Mouse (Mus musculus) hindbrain, embryonic 11.5 days (tissue): ENCODE measurements around the gene Atxn7l1. TPM values are rescaled to one million over a fixed set of nuclear protein-coding genes. Genes with fewer than 3 reads are reported as not detected.

ENCODE experiments used
- ATAC-seq: fragments of 200-750 bp; cut with Nextera tagmentation; 2 replicates; pipeline ENCODE4 v1.8.0; 2017; ENCODE audit warnings: mild to moderate bottlenecking, moderate TSS enrichment, moderate library complexity; ENCODE audit not compliant: low FRiP score
- DNase-seq: peaks from one replicate; pipeline ENCODE4 v3.0.0-alpha.2; 2015; ENCODE audit warnings: low spot score
- H3K27ac ChIP-seq: fragments of 300-500 bp; sonication (generic); 2 replicates; pipeline ENCODE4 v1.5.1; 2014; ENCODE audit warnings: mild to moderate bottlenecking, low read depth, low read length
- H3K27me3 ChIP-seq: fragments of 300-500 bp; sonication (generic); 2 replicates; pipeline ENCODE4 v1.6.1; 2014; ENCODE audit warnings: mild to moderate bottlenecking, low read length, moderate library complexity, mixed read lengths; ENCODE audit not compliant: control insufficient read depth, insufficient read depth
- H3K36me3 ChIP-seq: fragments of 300-500 bp; sonication (generic); 2 replicates; pipeline ENCODE4 v1.6.1; 2014; ENCODE audit warnings: mild to moderate bottlenecking, low read length, moderate library complexity, mixed read lengths; ENCODE audit not compliant: control insufficient read depth, insufficient read depth
- H3K4me1 ChIP-seq: fragments of 300-500 bp; sonication (generic); replicated peaks from 2 replicates; pipeline ENCODE4 v1.6.1; 2014; ENCODE audit warnings: low read length, mixed read lengths; ENCODE audit not compliant: control insufficient read depth, insufficient read depth
- H3K4me2 ChIP-seq: fragments of 300-500 bp; sonication (generic); replicated peaks from 2 replicates; pipeline ENCODE4 v1.6.1; 2014; ENCODE audit warnings: mild to moderate bottlenecking, low read depth, low read length
- H3K4me3 ChIP-seq: fragments of 300-500 bp; sonication (generic); 2 replicates; pipeline ENCODE4 v1.5.1; 2014; ENCODE audit warnings: low read depth, low read length
- H3K9ac ChIP-seq: fragments of 300-500 bp; sonication (generic); 2 replicates; pipeline ENCODE4 v1.6.1; 2014; ENCODE audit warnings: low read depth, low read length
- H3K9me3 ChIP-seq: fragments of 300-500 bp; sonication (generic); 2 replicates; pipeline ENCODE4 v1.6.1; 2016; ENCODE audit warnings: low read length; ENCODE audit not compliant: control insufficient read depth
- WGBS: fragments of 180-500 bp; shearing (Covaris S2); extraction: QIAGEN DNeasy Blood & Tissue Kit; methylation state at CpG from one replicate; pipeline ENCODE4 v1.1.7; 2014; 5-methylcytosine and 5-hydroxymethylcytosine counted together
- polyA plus RNA-seq: library from polyadenylated mRNA; unstranded; fragments of >200 nt; fragmentation: Nextera tagmentation; extraction: Ambion mirVana; gene quantifications from 2 replicates; pipeline ENCODE4 v1.2.1, GENCODE M21; 2014

Atxn7l1 gene
- polyA plus RNA-seq, 1 experiment from 2014 or later, result 21.1 TPM

DNA sequence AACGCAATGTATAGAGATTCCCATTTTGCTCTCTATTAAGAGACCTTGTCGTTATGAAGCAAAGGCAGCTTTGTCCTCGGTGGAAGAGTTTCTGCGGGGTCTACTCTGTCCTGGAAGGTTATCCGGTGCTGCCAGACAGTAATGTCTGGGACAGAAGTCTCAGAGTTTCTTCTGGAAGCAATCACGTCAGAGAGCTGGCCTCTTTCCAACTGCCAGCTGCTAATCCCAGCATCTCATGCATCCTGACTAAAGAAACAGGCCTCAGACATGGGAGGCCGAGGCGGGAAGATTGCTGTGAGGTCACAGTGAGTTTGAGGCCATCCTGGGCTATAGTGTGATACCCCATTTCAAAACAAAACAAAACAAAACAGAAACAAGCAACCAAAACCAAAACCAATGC lies 3.0 kb upstream of the Atxn7l1 start:
- no peak overlapping the region for H3K9ac ChIP-seq
- DNase-seq, result no peak
- no peaks in the 10 kb centered on the region for H3K36me3 ChIP-seq
- peaks cover 2% of the 10 kb centered on the region; the same call in 1 of the 2 replicates for H3K27me3 ChIP-seq
- ATAC-seq, result no peak
- 0 out of 2 replicates have a peak, but pooled peaks cover 2% of the 10 kb centered on the region for H3K4me1 ChIP-seq
- no peak overlapping the region for H3K4me2 ChIP-seq
- WGBS, result 81% methylated on average over 8 of the region's 8 CpGs
- H3K9me3 ChIP-seq, result no peaks in the 10 kb centered on the region
- H3K27ac ChIP-seq, result no peak overlapping the region
- no peak overlapping the region for H3K4me3 ChIP-seq

DNA sequence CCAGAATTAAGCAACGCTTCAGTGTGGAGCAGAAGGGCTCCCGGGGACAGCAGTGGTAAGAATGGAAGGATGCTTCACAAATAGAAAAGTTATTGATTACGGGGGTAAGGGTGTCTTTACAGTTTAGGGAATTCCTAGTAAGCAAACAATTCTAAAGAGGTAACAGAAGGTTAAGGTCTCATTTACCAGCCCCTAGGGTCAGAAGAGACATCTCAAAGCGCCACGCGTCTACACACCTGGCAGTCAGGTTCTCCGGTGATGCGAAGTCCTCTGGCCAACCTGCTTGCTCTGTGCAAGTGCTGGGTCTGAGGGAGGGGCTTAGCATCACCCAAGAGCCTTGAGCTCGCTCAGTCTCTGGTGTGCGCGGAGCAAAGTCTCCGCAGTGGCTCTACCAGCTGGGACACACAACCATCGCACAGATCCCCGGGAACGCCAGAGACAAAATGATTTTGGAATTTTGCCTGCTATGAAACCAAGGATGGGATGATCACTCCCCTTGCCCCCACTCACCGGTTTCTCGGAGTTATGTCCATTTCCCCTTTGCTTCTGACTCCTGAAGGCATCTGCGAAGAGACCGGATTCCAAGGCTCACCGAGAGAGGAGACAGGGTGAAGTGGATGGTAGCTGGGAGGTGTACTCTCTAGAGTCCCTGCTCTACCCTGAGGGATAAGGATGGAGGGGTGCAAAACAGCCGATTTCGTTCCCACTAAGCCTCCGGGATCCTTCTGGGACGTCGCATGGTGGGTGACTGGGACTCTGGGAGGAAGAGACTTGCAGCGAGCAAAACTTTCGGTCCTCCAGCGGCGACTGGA lies 665 bp upstream of the Atxn7l1 start:
- Histone ChIP-seq H3K4me3 (peak overlapping the region; percentile 56), H3K36me3 (no peaks in the 10 kb centered on the region), H3K9ac (peak overlapping the region; percentile 69), H3K9me3 (no peaks in the 10 kb centered on the region), H3K27me3 (peaks cover 2% of the 10 kb centered on the region; the same call in 1 of the 2 replicates), H3K4me2 (peak overlapping the region; percentile 90), H3K4me1 (0 out of 2 replicates have a peak, but pooled peaks cover 2% of the 10 kb centered on the region), H3K27ac (no peak overlapping the region)
- DNase-seq (no peak), ATAC-seq (peak; percentile 82)
- WGBS, result 6% methylated on average over 29 of the region's 29 CpGs

DNA sequence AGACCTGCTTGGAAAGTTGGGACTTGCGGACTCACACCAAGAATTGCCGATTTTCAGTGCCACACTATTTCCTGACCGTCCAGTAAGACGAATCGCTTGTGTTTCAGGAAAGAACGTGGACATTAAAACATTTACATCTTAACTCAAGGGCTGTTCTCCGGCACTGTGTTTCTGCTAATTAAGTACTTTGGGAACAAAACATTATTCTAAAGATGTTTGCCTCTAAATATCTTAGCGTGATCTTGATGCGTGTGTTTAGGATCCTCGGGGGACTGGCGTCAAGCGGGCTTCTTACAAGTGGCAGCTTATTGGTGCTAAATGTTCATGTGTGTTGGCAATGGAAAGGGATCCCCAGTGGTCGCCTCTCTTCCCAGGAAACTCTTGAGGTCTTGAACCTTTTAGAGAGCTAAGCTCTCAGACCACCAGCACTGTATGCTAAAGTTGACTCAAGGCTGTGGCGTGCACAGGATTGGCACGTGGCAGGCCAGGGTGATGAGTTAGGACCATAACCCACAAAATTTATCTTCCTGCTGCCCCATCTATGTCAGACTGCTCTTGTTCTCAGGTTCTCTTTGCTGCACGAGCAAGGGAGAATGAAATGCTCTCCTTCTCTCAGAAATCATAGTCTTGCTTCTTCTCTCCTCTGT lies 2.2 kb downstream of the Atxn7l1 start:
- WGBS, result 95% methylated on average over 16 of the region's 16 CpGs
- Histone ChIP-seq H3K9ac (no peak overlapping the region), H3K27ac (no peak overlapping the region), H3K36me3 (no peaks in the 10 kb centered on the region), H3K9me3 (no peaks in the 10 kb centered on the region), H3K4me2 (no peak overlapping the region), H3K4me1 (0 out of 2 replicates have a peak, but pooled peaks cover 2% of the 10 kb centered on the region), H3K4me3 (no peak overlapping the region), H3K27me3 (peaks cover 2% of the 10 kb centered on the region; the same call in 1 of the 2 replicates)
- no peak for DNase-seq
- no peak for ATAC-seq

DNA sequence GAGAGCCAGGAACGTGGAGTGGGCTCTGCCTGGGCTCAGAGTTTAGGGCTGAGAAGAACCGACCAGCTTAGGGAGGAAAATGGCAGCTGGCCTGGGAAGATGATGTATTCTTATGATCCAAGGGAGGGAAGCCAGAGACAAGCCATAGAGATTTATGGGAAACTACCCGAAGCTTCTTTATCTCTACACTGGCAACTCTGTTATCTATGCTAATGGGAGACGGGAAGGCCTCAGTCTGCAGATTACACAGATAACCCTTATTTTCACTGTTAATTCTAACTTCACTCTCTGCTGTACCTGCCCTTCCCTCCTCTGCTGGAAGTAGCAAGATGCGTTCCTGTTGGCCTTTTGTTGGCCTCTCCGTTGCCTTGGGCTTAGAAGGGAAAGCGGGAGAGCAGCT lies 5.6 kb downstream of the Atxn7l1 start:
- 84% methylated on average over 7 of the region's 7 CpGs for WGBS

DNA sequence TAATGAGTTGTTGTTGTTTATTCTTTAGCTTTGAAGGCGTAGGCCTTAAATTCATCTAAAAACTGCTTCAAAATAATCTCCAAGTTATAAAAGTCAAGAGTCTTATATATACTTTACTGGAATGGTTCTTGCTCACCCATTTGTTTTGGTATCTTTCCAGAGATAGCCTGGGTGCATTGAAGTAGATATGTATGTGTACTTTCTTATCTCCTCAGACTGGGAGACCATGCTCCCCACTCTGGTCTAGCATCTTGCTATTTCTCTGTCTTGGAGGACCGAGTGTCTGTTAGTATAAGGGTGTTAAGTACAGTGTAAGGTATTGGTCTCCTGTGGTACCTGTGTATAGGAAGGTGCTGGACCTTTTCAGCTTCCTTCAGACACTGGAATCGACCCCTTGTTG lies 6.4 kb downstream of the Atxn7l1 start:
- H3K4me1 ChIP-seq, result no peaks in the 10 kb centered on the region
- no peak overlapping the region for H3K9ac ChIP-seq
- H3K4me3 ChIP-seq, result no peak overlapping the region
- no peaks in the 10 kb centered on the region for H3K9me3 ChIP-seq
- ATAC-seq (no peak), DNase-seq (no peak)
- WGBS, result 95% methylated on average over 3 of the region's 3 CpGs
- no peak overlapping the region for H3K4me2 ChIP-seq
- no peaks in the 10 kb centered on the region for H3K27me3 ChIP-seq
- H3K27ac ChIP-seq, result no peak overlapping the region
- H3K36me3 ChIP-seq, result no peaks in the 10 kb centered on the region

More for the DNA sequence above, 5.6 kb downstream of the Atxn7l1 start:
- Histone ChIP-seq H3K4me2 (no peak overlapping the region), H3K4me1 (0 out of 2 replicates have a peak, but pooled peaks cover 2% of the 10 kb centered on the region), H3K36me3 (no peaks in the 10 kb centered on the region), H3K27me3 (no peaks in the 10 kb centered on the region), H3K9ac (no peak overlapping the region), H3K4me3 (no peak overlapping the region), H3K9me3 (no peaks in the 10 kb centered on the region), H3K27ac (no peak overlapping the region)
- no peak for DNase-seq
- ATAC-seq, result no peak

DNA sequence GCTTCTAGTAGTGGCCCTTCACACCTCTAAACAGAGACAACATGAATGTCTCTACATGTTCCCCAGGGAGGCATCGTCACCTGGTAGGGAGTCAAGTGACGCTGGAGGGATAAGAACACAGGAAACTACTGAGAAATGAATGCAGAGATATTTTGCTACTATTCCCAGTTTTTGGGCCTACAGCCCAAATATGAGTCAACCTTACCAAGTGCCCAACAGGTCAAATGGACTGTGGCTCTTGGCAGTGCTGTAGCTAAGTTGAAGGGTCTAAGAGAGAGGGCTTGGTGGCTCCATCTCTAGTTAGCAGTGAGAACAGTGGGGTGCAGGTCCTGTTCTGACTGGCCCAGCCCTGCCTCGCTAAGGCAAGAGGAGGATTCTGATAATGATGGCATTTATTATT lies 7.2 kb downstream of the Atxn7l1 start:
- Histone ChIP-seq H3K4me1 (no peaks in the 10 kb centered on the region), H3K27ac (no peak overlapping the region), H3K4me3 (no peak overlapping the region), H3K9me3 (no peaks in the 10 kb centered on the region), H3K9ac (no peak overlapping the region), H3K27me3 (no peaks in the 10 kb centered on the region), H3K36me3 (no peaks in the 10 kb centered on the region), H3K4me2 (no peak overlapping the region)
- ATAC-seq (no peak), DNase-seq (no peak)
- 87% methylated on average over 3 of the region's 3 CpGs for WGBS

DNA sequence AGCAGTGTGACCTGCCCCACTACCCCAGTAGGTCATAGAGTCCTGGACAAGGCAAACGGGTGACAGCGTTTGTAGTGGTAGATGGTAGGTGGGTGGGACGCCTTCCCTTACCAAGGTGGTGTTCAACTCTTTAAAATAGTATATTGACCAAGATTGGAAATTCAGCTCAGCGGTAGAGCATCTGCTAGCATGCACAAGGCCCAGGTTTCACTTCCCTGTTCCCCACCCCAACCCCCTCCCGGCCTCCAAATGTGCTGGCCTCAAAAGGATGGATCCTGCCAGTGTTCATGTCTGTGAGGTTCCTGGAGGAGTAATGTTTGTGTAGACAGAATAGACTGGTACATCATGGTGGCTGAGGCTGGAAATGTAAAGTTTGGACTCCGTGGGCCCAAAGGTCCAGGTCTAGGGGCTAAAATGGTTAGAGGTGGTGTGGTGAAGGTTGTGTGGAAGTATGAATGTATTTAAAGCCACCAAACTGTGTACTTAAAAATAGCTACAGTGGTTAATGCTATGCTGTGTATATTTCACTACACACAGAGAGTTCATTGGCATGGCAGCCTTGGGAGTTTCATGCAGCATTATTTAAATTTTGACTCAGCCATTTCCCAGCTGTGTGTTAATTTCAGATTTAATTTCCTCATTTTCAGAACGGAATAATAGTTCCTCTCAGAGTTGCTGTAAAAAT lies 9.0 kb downstream of the Atxn7l1 start:
- Histone ChIP-seq H3K27me3 (no peaks in the 10 kb centered on the region), H3K9ac (no peak overlapping the region), H3K4me1 (no peaks in the 10 kb centered on the region), H3K36me3 (no peaks in the 10 kb centered on the region), H3K4me2 (no peak overlapping the region), H3K27ac (no peak overlapping the region), H3K4me3 (no peak overlapping the region), H3K9me3 (no peaks in the 10 kb centered on the region)
- ATAC-seq (no peak), DNase-seq (no peak)
- WGBS, result 96% methylated on average over 7 of the region's 7 CpGs

DNA sequence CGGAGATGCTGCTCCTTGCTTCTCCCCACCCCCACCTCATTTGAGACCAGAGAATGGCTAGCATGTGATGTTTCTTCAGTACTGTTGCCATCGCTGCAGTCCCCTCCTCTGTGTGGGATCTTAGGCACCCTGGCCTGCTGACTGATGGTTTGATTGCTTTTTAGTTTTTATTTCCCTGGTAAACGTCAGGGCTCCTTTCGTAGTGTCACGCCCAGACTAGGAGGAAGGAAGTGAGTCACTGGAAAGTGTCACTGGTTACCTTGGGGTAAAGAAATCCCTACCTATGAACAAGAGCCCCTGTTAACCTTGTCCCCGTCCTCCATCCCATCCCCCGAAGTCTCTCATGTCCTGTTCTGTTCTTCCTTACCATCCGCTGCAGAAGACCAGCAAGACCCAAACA lies 10.8 kb downstream of the Atxn7l1 start:
- H3K9me3 ChIP-seq, result no peaks in the 10 kb centered on the region
- H3K27me3 ChIP-seq, result no peaks in the 10 kb centered on the region
- no peak overlapping the region for H3K4me2 ChIP-seq
- no peaks in the 10 kb centered on the region for H3K4me1 ChIP-seq
- H3K9ac ChIP-seq, result no peak overlapping the region
- WGBS, result 87% methylated on average over 8 of the region's 8 CpGs
- ATAC-seq, result no peak
- H3K36me3 ChIP-seq, result no peaks in the 10 kb centered on the region
- H3K4me3 ChIP-seq, result no peak overlapping the region
- H3K27ac ChIP-seq, result no peak overlapping the region
- DNase-seq, result no peak
